Mouse (Mus musculus) MEL (cell line): ENCODE data around the gene Zc3h12d.

Experiments
- CTCF ChIP-seq, 3 experiments: IDR thresholded peaks in 2 of 3; conservative IDR thresholded peaks in 1 of 3; 2 replicates each; pipeline ENCODE4 v1.5.1; 2011 to 2012; ENCODE audit warnings: low read length in 3 of 3, low read depth in 2 of 3, mild to moderate bottlenecking in 2 of 3, improper control_type of control experiment in 1 of 3, inconsistent platforms in 1 of 3, mixed read lengths in 1 of 3, moderate library complexity in 1 of 3; ENCODE audit not compliant: control insufficient read depth in 1 of 3, insufficient read depth in 1 of 3, poor library complexity in 1 of 3, severe bottlenecking in 1 of 3
- EP300 ChIP-seq, 2 experiments: IDR thresholded peaks; 2 replicates each; pipeline ENCODE4 v1.6.1; 2011; ENCODE audit warnings: improper control_type of control experiment in 2 of 2, low read length in 2 of 2, low read depth in 1 of 2, mild to moderate bottlenecking in 1 of 2
- GABPA ChIP-seq: IDR thresholded peaks from 2 replicates; pipeline ENCODE4 v1.6.1; 2012; ENCODE audit warnings: low read depth, mild to moderate bottlenecking, inconsistent platforms, low read length, improper control_type of control experiment, moderate library complexity
- KAT2A ChIP-seq: conservative IDR thresholded peaks from 2 replicates; pipeline ENCODE4 v1.6.1; 2012; ENCODE audit warnings: low read depth, low read length, improper control_type of control experiment, inconsistent platforms
- POLR2A ChIP-seq, 2 experiments: IDR thresholded peaks; 2 replicates each; pipeline ENCODE4 v1.6.1; 2011 to 2012; ENCODE audit warnings: low read length in 2 of 2, mild to moderate bottlenecking in 2 of 2, control low read depth in 1 of 2, improper control_type of control experiment in 1 of 2, low read depth in 1 of 2, moderate library complexity in 1 of 2; ENCODE audit not compliant: control insufficient read depth in 1 of 2, insufficient read depth in 1 of 2, poor library complexity in 1 of 2
- TAL1 ChIP-seq: IDR thresholded peaks from 2 replicates; pipeline ENCODE4 v1.6.1; 2012; ENCODE audit warnings: mild to moderate bottlenecking, inconsistent platforms, low read length, moderate library complexity, mixed read lengths
- TBP ChIP-seq: IDR thresholded peaks from 2 replicates; pipeline ENCODE4 v1.8.0; 2011; ENCODE audit warnings: low read depth, low read length, improper control_type of control experiment

DNA sequence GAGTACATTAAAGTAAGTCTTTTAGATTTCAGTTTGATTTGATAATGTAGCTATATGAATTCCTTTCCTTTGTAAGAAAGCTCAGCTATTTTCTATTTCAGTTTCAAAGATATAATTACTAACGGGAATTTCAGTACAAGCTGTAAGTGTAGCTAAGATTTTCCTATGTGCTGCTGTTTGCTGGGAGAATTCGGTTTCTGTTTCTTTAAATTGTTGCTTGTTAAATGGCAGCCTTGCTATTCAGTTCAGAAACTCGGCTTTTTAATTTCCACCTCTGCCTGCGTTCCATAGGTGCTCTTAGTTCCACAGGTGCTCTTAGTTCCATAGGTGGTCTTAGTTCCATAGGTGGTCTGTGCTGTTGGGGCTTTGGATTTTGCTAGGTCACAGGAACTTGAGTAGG is 13.1 kb upstream of the Zc3h12d start:
- TF ChIP-seq EP300 (IDR thresholded peaks at IDR 0.05; ENCODE audit: low read depth in 1 of 2, low read length in 2 of 2) (no peak), TAL1 (no peak), CTCF (IDR thresholded peaks at IDR 0.05 in 2 of 3, conservative IDR thresholded peaks at IDR 0.05 in 1 of 3; ENCODE audit: control insufficient read depth in 1 of 3, insufficient read depth in 1 of 3, low read depth in 2 of 3, low read length in 3 of 3, poor library complexity in 1 of 3, severe bottlenecking in 1 of 3) (no peak), TBP (no peak), POLR2A (IDR thresholded peaks at IDR 0.05; ENCODE audit: control insufficient read depth in 1 of 2, insufficient read depth in 1 of 2, low read depth in 1 of 2, low read length in 2 of 2, poor library complexity in 1 of 2) (no peak), GABPA (no peak), KAT2A (no peak)
